Mouse (Mus musculus) liver, adult 2 months (tissue): ENCODE results near the gene Abcc8.

Experiments used
- CTCF ChIP-seq: fragments of 200-500 bp; IDR thresholded peaks from 2 replicates; pipeline ENCODE4 v1.5.1; 2011; ENCODE audit warnings: low read depth, low read length, control low read depth
- POLR2A ChIP-seq: fragments of 200-500 bp; IDR thresholded peaks from 2 replicates; pipeline ENCODE4 v1.6.1; 2011; ENCODE audit warnings: low read length, control low read depth; ENCODE audit not compliant: insufficient read depth; ENCODE audit errors: extremely low read depth

GRCm38 (mm10) chr7:46201649-46202048, 21.8 kb upstream of the Abcc8 start:
- TF ChIP-seq POLR2A (no peak), CTCF (no peak)
